Mouse (Mus musculus): ENCODE results near the gene Cox8a. TPM values are rescaled to one million over a fixed set of nuclear protein-coding genes. Genes with fewer than 3 reads are reported as not detected.

Gene Cox8a
- total RNA-seq, 1 experiment from 2014 or later = 1,334 TPM

- no peak for DNase-seq
These were observed 32.4 kb downstream of the Cox8a start for GRCm38 (mm10) chr19:7185059-7185458.

GRCm38 (mm10) chr19:7183419-7183818 lies 34.0 kb downstream of the Cox8a start:
- no peak for DNase-seq

GRCm38 (mm10) chr19:7182273-7182949 lies 35.0 kb downstream of the Cox8a start:
- DNase-seq = peak; percentile 80

- DNase-seq = no peak
These were observed 35.9 kb downstream of the Cox8a start for GRCm38 (mm10) chr19:7181496-7181895.

- peak; percentile 73 for DNase-seq
These were observed 36.5 kb downstream of the Cox8a start for GRCm38 (mm10) chr19:7180756-7181405.

- DNase-seq = peak; percentile 45
These were observed 38.5 kb downstream of the Cox8a start for GRCm38 (mm10) chr19:7178841-7179452.

GRCm38 (mm10) chr19:7177804-7178511 lies 39.5 kb downstream of the Cox8a start:
- DNase-seq = no peak

- no peak for DNase-seq
These were observed 41.2 kb downstream of the Cox8a start for GRCm38 (mm10) chr19:7176041-7176696.

- DNase-seq = no peak
These were observed 45.2 kb downstream of the Cox8a start for GRCm38 (mm10) chr19:7172051-7172866.

GRCm38 (mm10) chr19:7171447-7171846 lies 46.0 kb downstream of the Cox8a start:
- peak; percentile 26 for DNase-seq

GRCm38 (mm10) chr19:7170916-7171315 lies 46.5 kb downstream of the Cox8a start:
- peak; percentile 38 for DNase-seq

- DNase-seq = no peak
These were observed 49.0 kb downstream of the Cox8a start for GRCm38 (mm10) chr19:7168423-7168822.

GRCm38 (mm10) chr19:7166767-7167166 lies 50.6 kb downstream of the Cox8a start:
- DNase-seq = no peak

GRCm38 (mm10) chr19:7166200-7166711 lies 51.2 kb downstream of the Cox8a start:
- DNase-seq = no peak

GRCm38 (mm10) chr19:7165509-7166199 lies 51.8 kb downstream of the Cox8a start:
- peak; percentile 59 for DNase-seq

Other genes starting within 250 kb of the Cox8a start
- 264 and 275 TPM in 2 replicates for gene Ppp1r14b, start 242.6 kb downstream of the Cox8a start, total RNA-seq (2021)
- 52.1 and 54.6 TPM in 2 replicates for gene Plcb3, start 241.1 kb downstream of the Cox8a start, total RNA-seq (2021)
- gene Fkbp2, start 237.1 kb downstream of the Cox8a start, total RNA-seq (2021) = 115 and 121 TPM in 2 replicates
- 116 and 122 TPM in 2 replicates for gene Vegfb, start 230.0 kb downstream of the Cox8a start, total RNA-seq (2021)
- 44.4 and 47.4 TPM in 2 replicates for gene Dnajc4, start 225.0 kb downstream of the Cox8a start, total RNA-seq (2021)
- gene Nudt22, start 221.5 kb downstream of the Cox8a start, total RNA-seq (2021) = 24.5 and 37.4 TPM in 2 replicates
- 15.0 and 15.1 TPM in 2 replicates for gene Trpt1, start 221.5 kb downstream of the Cox8a start, total RNA-seq (2021)
- 6.4 and 14.2 TPM in 2 replicates for gene Fermt3, start 198.1 kb downstream of the Cox8a start, total RNA-seq (2021)
- gene Stip1, start 177.6 kb downstream of the Cox8a start, total RNA-seq (2021) = 132 and 155 TPM in 2 replicates
- gene Macrod1, start 160.8 kb downstream of the Cox8a start, total RNA-seq (2021) = 118 and 138 TPM in 2 replicates
- 1.2 and 1.5 TPM in 2 replicates for gene Flrt1, start 111.9 kb downstream of the Cox8a start, total RNA-seq (2021)
- 103 and 124 TPM in 2 replicates for gene Otub1, start 11.3 kb downstream of the Cox8a start, total RNA-seq (2021)
- 27.9 and 30.6 TPM in 2 replicates for gene Naa40, start 23.6 kb upstream of the Cox8a start, total RNA-seq (2021)
- 3.4 and 4.1 TPM in 2 replicates for gene Rcor2, start 49.7 kb upstream of the Cox8a start, total RNA-seq (2021)
- gene Mark2, start 124.2 kb upstream of the Cox8a start, total RNA-seq (2021) = 70.0 and 85.3 TPM in 2 replicates
- gene Spindoc, start 165.4 kb upstream of the Cox8a start, total RNA-seq (2021) = 23.8 and 30.4 TPM in 2 replicates
- 29.0 and 32.4 TPM in 2 replicates for gene 2700081O15Rik, start 200.0 kb upstream of the Cox8a start, total RNA-seq (2021)

Data from adrenal gland, postnatal 14 days (tissue).